Mouse (Mus musculus) kidney, postnatal 25 days (tissue): Measurements from ENCODE around the gene Prps1l1.
A peak's percentile ranks its signal among the peaks of the same experiment; 100 is the strongest.

Experiments used
- DNase-seq, 2 experiments: peaks; one replicate each; pipeline ENCODE4 v3.0.0; 2021; ENCODE audit warnings: mixed read lengths in 2 of 2

Gene Prps1l1

DNA sequence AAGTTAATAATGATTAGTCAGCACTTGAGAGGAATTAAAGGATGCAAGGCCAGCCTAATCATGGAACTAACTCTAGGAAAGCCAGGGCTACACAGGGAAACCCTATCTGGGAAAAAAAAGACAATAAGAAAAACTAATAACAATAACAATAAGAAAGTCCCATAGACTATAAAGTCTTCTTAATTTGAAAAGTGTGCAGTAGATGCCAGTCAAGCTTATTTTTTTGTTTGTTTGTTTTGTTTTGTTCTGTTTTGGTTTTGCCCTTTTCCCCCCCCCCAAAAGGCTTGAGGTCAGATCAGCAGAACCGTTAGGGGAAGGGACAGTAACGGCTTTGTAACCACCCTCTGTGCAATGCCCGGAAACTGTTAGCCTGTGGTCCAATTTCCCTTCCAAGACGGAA, at the start of gene Prps1l1:
TSS of gene Prps1l1 (plus strand) at position 301 of the 400 bp plus-strand sequence.
- no peak for DNase-seq

DNA sequence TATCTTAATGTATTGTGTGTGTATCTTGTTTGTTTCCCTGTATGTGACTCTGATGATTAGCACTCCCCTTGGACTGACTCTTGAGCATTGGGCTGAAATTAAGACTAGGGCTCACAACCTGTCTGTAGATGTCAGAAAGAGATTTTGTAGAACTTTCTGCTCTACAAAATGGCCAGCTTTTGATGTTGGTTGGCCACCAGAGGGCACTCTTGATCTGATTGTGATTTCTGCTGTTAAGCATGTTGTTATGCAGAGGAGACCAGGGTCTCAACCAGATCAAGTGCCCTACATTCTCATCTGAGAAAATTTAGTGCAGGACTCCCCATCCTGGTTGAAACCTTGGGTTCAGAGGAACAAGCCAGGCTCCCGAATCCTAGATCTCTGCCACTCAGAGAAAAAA, 46.6 kb upstream of the Prps1l1 start:
- DNase-seq, result peak in 1 of 2 experiments; percentile 36

DNA sequence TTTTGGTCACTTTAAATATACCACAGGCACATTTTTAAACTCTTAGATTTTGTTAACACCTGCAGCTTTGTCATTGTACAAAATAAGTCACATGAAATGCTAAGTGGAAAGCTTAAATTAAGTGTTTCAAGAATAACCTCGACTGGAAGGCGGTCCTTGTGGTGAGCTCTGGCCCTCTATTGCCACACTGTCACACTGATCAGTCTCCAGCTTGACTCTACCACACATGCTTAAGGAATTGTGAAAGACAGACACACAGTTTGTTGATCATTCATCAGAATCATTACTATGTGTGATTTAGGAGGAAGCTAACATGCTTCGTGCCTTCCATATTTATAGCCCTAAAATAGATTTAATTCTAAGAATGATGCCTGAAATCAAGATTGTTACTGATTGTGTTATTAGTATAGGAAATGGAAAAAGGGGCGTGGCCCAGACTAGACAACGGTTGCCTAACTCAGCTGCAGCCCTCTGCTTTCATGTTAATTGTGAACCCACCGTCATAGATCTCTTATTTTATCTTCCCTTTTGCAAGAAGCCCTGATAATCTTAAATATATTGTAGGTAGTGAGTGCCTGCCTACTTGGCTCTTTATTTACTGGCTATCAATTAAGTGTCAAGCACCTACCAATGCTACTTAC, 35.4 kb upstream of the Prps1l1 start:
- DNase-seq, result no peak

DNA sequence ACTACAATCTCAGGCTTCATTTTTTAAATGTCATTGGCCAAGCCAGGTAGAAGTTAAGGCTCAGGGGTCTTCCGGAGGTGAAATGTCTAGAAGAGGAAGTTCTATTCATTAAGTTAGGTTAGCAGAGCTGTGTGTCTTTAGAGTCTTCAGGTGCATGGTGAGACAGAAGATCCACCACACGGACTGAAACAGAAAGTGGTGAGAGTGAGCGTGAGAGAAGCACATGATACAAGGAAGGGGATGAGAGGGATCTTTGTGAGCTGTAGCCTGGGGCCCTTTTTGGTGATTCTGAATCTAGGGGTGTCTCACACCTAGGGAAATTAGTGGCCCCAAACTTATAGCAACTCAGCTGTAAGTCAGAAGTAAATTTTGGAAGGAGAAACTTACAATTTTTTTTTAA, 8.6 kb upstream of the Prps1l1 start:
- DNase-seq, result no peak

DNA sequence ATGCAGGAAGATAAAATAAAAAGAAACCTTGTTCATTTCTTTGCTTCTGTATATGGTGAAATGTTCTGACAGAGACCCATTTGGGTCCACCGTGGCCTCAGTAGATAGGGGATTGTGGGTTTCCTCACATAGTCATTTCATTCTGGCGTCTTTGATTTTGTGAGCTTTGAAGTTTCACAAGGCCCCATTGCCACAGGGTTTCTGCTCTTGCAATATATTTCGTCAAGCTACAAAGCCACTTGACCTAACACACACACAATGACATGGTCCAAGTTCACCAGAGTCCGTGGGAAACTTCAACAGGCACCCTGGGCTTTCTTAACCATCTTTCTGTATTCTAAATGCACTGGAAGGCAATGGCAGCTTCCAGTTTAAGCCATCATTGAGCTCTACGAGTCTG, 1.3 kb downstream of the Prps1l1 start:
- no peak for DNase-seq

DNA sequence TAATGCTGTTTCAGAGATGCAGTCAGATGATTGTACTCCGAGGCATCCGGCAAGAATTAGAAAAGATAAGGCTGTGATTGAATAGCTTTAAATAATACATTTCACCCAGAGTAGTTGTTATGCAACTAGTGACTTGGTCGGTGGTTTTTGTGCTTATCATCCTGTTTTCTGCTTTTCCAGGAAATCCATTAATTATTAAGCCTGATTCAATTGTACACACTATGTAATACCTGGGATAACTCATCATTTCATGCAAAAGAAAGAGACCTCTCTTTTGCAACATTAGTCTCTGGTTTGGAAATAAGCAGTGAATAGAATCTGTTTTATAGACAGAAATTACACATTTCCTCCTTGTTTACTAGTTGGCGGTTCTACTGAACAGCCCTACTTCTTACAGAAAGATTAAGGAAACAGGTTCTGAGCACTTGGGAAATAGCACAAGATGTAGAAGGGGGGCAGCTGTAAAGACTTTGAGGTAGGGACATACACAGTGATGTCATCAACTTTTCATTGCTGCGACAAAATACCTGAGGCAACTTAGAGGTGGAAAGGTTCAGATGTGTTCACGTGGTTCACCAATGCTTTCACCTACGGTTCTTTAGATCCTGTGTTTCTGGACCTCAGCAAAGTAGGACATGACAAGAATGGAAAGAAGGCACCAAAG, 5.1 kb downstream of the Prps1l1 start:
- DNase-seq, result no peak

DNA sequence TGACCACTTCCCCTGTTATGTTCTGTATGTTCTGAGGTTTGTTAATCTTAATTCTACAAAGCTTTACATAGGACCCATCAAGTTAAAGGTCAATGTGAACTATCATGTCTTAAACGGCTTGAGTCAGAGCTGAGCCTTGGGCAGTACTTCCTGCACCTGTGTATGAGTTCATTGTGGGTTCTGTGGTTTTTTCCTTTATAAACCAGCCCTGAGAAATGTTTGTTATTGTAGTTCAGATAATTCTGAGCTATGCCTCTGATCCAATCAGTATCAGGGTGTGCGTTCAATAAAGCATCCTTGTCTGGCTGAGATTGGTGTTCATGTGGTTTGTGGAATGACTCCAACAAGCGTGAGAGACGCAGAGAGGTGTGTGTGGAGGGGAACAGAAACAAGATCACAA, 5.8 kb downstream of the Prps1l1 start:
- DNase-seq, result no peak

DNA sequence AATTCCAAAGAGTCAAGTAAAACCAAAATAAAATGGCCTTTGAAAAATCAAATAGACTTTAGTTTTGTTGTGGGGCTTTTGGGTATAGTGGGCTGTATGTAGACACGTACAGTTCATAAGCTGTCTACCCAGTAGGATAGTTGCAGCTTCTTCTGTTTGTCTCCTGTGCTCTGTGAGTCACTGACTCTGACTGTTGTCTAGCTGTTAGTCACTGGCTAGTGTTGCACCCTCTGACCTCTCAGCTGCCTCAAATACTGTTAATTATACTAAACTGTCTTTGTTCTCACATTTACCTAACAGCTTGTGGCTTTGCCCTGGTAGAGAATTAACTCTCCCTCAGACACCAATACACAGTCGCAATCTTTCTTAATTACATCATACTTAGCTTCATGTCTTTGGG, 7.3 kb downstream of the Prps1l1 start:
- no peak for DNase-seq

DNA sequence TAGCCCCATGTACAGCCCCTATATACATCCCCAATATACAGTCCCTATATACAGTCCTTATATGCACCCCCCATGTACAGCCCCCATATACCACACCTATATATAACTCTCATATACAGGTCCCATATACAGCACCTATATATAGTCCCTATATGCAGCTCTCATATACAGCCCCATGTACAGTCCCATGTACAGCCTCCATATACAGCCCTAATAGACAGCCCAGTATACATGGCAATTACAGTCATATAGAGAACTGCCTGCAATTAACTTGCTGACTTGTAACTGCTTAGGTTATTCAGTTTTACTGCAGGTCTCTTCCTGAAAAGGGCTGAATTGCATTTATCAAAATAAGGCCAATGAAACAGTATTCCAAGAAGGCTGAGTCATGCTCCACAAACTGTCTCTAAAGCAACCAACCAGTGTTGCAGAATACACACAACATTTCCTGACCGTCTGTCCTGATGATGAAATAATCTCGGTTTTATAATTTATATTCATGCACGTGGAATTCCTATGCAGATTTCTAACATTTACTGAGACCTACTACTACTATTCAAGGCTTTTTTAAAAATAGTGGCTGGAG, 13.1 kb downstream of the Prps1l1 start:
- DNase-seq, result no peak

DNA sequence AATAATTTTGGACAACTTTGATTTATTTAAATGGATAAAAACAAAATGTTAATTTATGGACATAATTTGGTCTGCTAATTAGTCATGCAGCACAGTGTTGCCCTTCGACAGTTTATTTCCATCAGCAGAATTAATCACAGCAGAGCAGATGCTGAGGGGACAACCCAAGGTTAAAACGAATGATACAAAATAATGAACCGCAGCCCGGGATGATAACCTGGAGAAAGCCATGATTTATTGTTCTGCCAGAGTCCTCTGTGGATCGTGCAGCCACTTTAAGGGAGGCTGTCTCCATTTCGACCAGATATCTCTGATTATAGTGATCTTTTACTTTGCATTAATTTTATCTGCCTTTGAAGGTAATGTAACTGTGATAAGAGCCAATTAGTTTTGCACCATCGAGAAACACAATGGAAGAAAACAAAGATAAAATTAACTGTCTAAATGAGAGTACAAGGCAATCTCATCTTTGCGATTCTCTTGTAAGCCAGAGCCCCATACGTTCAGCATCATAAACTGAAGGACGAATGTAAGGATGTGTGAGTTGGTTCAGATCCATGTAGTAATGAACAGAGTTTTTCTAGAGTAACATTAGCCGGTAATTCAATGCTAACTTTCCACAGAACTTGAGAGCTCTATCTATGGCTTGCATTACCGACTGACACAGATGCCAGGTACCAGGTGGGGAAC, 14.4 kb downstream of the Prps1l1 start:
- DNase-seq, result no peak

DNA sequence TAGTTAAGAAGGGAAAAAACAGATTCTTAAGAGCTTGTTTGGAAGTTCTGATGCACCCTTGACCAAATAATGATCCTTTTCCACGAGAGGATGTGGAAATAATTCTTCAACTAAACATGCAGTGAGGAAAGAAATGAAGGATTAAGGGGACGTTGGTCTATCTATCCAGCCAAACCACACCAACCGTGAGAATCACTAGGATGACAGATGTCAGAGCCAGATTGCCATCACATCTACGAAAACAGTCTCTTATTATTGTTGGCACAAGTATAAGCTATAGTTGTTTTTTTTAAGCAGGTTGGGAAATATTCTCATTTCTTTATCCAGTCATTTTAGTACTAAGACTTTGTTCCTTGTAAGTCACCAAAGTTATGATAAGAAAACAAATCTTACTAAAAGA, 15.8 kb downstream of the Prps1l1 start:
- DNase-seq, result no peak

DNA sequence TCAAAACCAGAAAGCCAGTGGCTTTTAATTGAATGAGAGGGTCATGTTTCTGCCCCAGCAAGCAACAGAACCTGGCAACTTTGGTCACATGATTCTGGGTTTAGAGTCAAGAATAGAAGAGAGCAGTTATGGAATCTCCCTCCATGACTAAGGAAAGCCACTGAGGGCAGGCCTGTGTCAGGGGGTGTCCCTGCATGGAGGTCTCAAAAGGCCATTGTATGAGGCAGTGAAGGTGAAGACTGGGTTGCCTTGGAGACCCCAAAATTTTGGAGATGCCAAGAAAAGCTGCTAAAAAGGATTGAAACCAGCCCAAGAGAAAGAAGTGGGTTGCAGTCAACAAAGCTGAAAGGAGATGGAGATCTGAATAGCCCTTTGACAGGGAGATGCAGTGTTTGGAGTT, 21.2 kb downstream of the Prps1l1 start:
- DNase-seq, result no peak

DNA sequence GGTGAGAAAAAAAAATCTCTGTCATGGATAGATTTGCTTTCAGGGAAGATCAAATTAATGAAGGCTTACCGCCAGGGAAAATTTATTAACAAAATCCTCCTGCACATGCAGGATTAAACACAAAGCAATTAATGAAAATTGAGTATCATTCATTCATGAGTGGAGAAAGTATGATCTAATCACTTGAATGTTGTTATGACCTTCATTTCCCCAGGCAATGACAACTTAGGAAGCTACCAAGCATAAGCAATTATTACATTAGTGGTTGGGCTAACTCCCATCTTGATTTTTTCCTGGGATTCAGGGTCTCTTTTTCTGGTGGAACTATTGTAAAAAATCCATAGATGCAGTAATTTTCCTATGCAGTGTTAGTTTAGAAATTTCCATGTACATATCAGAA, 23.3 kb downstream of the Prps1l1 start:
- no peak for DNase-seq

DNA sequence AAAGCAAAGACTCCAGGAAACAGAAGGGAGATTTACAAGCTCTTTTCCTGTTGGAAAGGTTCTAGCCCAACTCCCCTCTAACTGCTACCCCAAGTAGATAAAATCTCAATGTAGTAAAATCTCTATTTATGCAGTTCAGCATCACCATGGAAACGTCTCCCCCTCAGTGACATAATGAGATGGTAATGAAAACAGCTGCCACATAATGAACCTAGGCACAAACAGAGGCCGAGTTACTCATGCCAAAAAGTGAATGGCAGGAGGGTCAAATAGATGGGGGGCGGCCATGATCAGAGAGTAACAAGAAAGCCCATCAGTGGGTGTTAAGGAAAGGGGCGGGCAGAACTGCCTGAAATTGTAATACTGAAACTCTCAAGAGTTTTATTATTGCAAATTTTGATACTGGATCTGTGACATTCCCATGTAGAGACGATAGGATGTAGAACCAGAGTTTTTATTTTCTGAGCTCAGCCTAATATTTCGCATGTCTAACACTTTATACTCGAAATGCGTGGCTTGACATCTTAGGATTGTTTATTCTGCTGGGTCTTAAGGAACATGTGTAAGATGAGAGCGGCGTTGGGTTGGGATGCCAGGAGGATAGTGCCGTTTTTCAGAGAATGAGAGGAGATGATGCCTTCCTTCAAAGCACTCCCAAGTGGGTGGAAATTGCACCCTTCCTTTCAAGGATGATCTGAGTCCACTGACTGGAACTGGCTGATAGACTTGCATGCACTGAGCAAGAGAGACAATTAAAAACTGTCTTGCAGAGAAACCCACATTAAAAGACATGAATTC, 24.0 kb downstream of the Prps1l1 start:
- DNase-seq, result no peak

DNA sequence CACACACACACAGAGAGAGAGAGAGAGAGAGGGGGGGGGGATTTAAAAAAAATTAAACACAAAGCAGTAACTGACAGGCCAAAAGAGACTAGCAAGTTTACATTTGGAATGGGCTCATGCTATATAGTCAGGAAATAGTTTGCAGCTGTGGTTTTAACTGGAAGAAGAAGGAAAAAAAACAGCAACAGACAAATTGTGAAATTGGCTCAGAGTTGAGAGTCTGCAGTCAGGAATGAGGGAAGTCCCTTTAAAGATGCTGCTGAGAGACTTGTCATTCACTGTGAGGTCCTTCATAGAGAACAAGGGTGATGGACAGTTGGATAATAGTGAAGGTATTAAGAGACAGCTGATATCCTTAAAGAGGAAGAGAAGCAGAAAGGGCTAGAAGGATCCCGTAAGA, 26.9 kb downstream of the Prps1l1 start:
- no peak for DNase-seq

DNA sequence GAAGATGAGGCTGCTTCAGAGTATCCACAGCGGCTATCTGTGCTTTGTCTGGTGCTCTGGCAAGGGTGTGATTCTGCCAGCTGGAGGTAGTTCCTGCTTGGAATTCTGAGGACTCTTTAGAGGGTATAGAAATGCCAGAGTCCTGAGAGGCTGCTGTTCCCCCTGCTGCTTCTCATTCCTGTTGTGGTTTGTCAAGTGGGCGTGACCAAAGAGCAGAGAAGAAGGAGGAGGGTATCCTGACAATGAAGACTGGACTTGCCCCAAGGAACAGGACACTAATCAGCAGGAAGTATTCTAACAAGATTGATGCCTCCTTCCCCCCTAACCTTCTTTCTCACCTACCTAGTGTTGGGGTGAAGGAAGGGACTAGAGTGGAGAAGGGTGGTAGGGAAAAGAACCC, 29.4 kb downstream of the Prps1l1 start:
- DNase-seq, result no peak

DNA sequence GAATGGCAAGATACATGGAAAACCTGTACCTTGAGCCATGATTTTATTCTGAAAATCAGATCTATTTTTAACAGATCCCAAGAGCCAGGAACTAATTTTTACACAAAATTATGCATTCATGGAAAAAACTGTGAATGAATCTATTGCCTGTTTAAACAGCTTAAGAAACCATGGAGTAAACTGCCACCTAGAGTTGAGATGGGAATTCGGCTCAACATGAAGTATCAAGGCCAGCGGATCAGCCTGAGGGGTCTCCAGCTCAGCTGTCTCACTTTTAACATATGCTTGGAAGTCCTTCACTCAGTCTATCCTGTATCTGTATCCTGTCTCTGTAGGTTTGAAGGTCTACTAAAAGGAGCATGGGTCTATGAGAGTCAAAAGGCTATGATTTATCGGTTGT, 31.5 kb downstream of the Prps1l1 start:
- no peak for DNase-seq

DNA sequence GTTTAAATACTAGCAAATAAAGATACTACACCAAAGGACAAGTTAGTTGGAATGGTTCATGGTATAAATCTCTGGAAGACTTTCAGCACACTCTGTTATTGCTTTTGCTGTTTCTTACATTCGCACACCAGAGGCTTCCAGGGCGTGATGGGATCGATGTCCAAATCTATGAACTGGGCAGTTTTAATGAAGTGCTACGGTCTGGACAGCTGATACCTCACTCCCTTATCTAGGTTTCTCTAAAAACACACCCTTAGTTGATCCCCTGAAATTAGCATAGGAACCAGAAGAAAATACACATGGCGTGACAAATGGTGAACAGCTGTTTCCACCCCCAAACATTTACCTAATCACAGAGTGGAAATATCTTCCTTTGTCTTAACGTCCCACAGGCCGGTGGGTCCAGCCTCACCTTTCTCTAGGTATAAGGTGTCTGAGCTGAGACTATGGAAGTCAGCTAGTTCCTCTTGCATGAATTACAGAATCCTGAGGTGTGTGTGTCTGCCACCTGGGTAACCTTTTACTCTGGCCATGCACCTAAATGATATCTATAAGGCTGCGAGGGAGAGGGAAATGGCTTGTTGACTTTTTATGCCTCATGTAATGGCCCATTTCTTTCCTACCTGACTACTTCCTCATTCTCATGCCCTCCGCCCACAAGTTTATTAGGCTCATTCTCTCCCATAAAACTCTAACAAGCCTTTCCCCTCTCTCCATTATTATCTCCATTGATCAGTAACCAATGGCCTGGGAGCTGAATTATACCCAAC, 32.1 kb downstream of the Prps1l1 start:
- DNase-seq, result no peak

DNA sequence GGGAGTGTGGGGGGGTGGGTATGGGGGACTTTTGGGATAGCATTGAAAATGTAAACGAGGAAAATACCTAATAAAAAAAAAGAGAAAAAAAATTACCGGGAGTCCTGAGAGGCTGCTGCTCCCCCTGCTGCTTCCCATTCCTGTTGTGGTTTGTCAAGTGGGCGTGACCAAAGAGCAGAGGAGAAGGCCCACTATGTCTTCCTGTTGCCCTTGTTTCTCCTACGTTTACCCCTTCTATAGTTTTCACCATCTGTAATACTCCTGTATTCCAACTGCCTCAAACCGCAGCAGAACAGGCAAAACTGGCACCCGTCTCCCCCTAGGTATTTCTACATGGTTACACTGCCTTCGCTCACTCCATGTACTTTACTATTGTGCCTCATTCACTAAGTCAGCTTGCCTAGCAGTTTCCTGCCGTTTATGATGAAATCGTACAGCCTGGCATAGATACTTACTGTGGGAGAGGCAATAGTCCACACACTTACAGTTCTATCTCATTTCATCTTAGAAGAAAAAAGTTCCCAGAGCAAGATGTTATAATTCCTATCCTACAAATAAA, 34.2 kb downstream of the Prps1l1 start:
- DNase-seq, result no peak

DNA sequence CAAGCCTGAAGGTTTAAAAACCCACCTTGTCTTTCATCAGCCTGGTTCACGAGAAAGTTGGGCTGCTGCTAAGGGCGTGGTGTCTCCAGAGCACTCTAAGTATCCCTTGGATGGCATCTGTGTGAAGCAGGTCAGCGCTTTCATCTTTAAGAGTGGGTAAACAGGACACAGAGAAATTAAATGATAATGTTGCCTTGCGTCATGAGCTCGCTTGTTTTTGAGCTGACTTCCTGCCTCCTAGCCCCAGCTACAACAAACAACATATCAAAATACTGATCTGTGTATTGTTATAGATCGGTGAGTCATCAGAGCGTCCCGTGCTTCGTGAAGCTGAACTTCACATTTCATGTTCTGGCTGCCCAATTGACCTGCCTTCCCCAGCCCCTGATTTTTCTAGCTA, 36.7 kb downstream of the Prps1l1 start:
- no peak for DNase-seq

DNA sequence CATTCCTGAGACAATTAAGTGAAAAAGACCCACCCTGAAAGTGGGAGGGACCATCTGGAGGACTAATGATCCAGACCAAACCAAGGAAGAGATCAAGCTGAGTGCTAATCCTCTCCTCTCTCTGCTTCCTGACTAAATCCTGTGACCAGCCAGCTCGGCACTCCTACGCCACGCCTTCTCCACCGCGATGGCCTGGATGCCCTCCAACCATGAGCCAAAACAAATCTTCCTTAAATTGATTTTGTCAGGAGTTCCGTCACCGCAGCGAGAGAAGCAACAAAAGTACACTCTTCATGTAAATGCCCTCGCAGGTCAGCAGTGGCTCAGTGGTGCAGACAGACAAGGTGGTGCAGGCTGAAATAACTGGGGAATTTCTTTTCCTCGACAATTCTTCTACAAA, 37.5 kb downstream of the Prps1l1 start:
- no peak for DNase-seq

DNA sequence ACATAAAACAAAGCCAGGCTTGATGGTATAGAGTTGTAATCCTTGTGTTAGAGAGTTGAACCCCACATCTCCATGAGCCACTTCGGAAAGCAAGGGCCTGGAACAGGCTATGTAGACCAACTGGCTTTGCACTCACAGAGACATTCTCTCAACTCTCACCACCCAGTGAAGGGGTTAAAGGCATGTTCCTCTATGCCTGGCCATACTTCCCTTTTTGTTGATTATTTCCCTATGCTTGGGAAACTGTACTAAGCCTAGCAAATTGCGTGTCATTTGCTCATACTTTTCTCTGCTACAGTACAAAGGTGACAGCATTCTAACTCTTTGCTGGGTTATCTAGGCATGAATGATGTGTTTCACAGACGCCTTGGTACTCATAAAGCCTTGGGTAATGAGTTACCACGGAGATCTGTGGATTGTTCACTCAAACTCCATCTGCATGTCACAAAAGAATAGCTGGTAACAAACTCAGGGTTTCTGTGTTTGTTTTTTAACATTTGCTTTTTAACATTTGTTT, 41.4 kb downstream of the Prps1l1 start:
- DNase-seq, result no peak
